Mouse (Mus musculus) neutrophil, adult 83 days (primary cell): Measurements from ENCODE around the gene Olfr1320. TPM values are rescaled to one million over a fixed set of nuclear protein-coding genes. Genes with fewer than 3 reads are reported as not detected.

ENCODE experiments used
- total RNA-seq, 2 experiments: library from RNA; stranded (reverse); gene quantifications; one replicate each; pipeline ENCODE4 v1.2.4; 2023

Olfr1320 gene
- total RNA-seq = not detected

DNA sequence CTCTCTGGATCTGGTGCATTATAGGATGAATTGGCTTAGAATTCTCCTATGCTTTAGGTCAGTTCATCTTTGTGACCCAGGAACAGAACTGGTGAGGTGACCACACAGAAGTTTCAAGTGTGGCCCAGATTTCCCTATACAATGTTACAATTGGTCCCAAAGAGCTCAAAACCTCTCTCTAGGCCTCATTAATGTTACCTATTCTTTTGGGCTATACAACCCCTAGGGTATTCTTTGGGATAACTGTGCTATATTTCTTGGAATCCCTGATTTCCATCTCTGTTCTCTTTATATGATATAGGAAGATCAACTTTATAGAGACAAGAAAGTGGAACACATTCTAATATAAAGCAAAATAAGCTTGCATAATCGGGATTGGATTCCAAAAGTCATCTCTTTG lies at the start of gene Olfr1320:
Gene Olfr1320, plus strand, starts transcription at position 301 of the 400 bp plus-strand sequence.

Other genes starting within 250 kb of the Olfr1320 start
- not detected for gene Arhgap36, start 208.4 kb upstream of the Olfr1320 start, total RNA-seq
- gene Olfr1321, start 62.7 kb downstream of the Olfr1320 start, total RNA-seq = not detected
- not detected for gene Igsf1, start 125.4 kb downstream of the Olfr1320 start, total RNA-seq
- gene Olfr1322, start 219.2 kb downstream of the Olfr1320 start, total RNA-seq = not detected